Mouse (Mus musculus) forebrain, embryonic 16.5 days (tissue): Measurements from ENCODE around the gene 5430419D17Rik. TPM values are rescaled to one million over a fixed set of nuclear protein-coding genes. Genes with fewer than 3 reads are reported as not detected.

Experiments
- ATAC-seq: fragments of 200-750 bp; cut with Nextera tagmentation; 2 replicates; pipeline ENCODE4 v1.8.0; 2017; ENCODE audit warnings: mild to moderate bottlenecking, moderate library complexity
- H3K27ac ChIP-seq: fragments of 300-500 bp; sonication (generic); 2 replicates; pipeline ENCODE4 v1.5.1; 2014; ENCODE audit warnings: low read length, control low read depth
- H3K27me3 ChIP-seq: fragments of 300-500 bp; sonication (generic); replicated peaks from 2 replicates; pipeline ENCODE4 v1.6.1; 2014; ENCODE audit warnings: low read length; ENCODE audit not compliant: control insufficient read depth, insufficient read depth
- H3K36me3 ChIP-seq: fragments of 300-500 bp; sonication (generic); 2 replicates; pipeline ENCODE4 v1.6.1; 2014; ENCODE audit not compliant: control insufficient read depth, insufficient read depth
- H3K4me1 ChIP-seq: fragments of 300-500 bp; sonication (generic); replicated peaks from 2 replicates; pipeline ENCODE4 v1.6.1; 2014; ENCODE audit warnings: low read length; ENCODE audit not compliant: control insufficient read depth, insufficient read depth
- H3K4me2 ChIP-seq: fragments of 300-500 bp; sonication (generic); 2 replicates; pipeline ENCODE4 v1.6.1; 2014; ENCODE audit warnings: mild to moderate bottlenecking, low read length, control low read depth
- H3K4me3 ChIP-seq: fragments of 300-500 bp; sonication (generic); replicated peaks from 2 replicates; pipeline ENCODE4 v1.5.1; 2014; ENCODE audit warnings: mild to moderate bottlenecking, low read length, control low read depth
- H3K9ac ChIP-seq: fragments of 300-500 bp; sonication (generic); replicated peaks from 2 replicates; pipeline ENCODE4 v1.6.1; 2014; ENCODE audit warnings: low read depth, low read length, control low read depth
- H3K9me3 ChIP-seq: fragments of 300-500 bp; sonication (generic); 2 replicates; pipeline ENCODE4 v1.6.1; 2016; ENCODE audit warnings: low read length; ENCODE audit not compliant: control insufficient read depth
- WGBS: fragments of 180-500 bp; shearing (Covaris S2); extraction: QIAGEN DNeasy Blood & Tissue Kit; methylation state at CpG from one replicate; pipeline ENCODE4 v1.1.7; 2014; 5-methylcytosine and 5-hydroxymethylcytosine counted together
- polyA plus RNA-seq: library from polyadenylated mRNA; unstranded; fragments of >200 nt; fragmentation: Nextera tagmentation; extraction: Ambion mirVana; gene quantifications from 2 replicates; pipeline ENCODE4 v1.2.1, GENCODE M21; 2015

5430419D17Rik gene
- polyA plus RNA-seq, 1 experiment from 2014 or later = not detected

- H3K9ac ChIP-seq = no peak overlapping the region
- H3K27ac ChIP-seq = no peak overlapping the region
- no peak overlapping the region for H3K4me3 ChIP-seq
- no peaks in the 10 kb centered on the region for H3K27me3 ChIP-seq
- no peaks in the 10 kb centered on the region for H3K36me3 ChIP-seq
- H3K4me1 ChIP-seq = no peaks in the 10 kb centered on the region
- ATAC-seq = no peak
- no peak overlapping the region for H3K4me2 ChIP-seq
- no peaks in the 10 kb centered on the region for H3K9me3 ChIP-seq
- WGBS = 67% methylated on average over 8 of the region's 8 CpGs
These were observed 10.1 kb downstream of the 5430419D17Rik start for GRCm38 (mm10) chr7:131184339-131184738.

- ATAC-seq = no peak
- no peak overlapping the region for H3K4me2 ChIP-seq
- H3K27me3 ChIP-seq = no peaks in the 10 kb centered on the region
- no peak overlapping the region for H3K27ac ChIP-seq
- 74% methylated on average over 8 of the region's 8 CpGs for WGBS
- no peaks in the 10 kb centered on the region for H3K9me3 ChIP-seq
- H3K4me3 ChIP-seq = no peak overlapping the region
- H3K36me3 ChIP-seq = no peaks in the 10 kb centered on the region
- H3K4me1 ChIP-seq = no peaks in the 10 kb centered on the region
- H3K9ac ChIP-seq = no peak overlapping the region
These were observed 12.8 kb downstream of the 5430419D17Rik start for GRCm38 (mm10) chr7:131187047-131187446.

- H3K27ac ChIP-seq = no peak overlapping the region
- ATAC-seq = no peak
- 97% methylated on average over 14 of the region's 14 CpGs for WGBS
- no peaks in the 10 kb centered on the region for H3K9me3 ChIP-seq
- no peak overlapping the region for H3K4me2 ChIP-seq
- no peaks in the 10 kb centered on the region for H3K4me1 ChIP-seq
- no peaks in the 10 kb centered on the region for H3K27me3 ChIP-seq
- no peaks in the 10 kb centered on the region for H3K36me3 ChIP-seq
- no peak overlapping the region for H3K9ac ChIP-seq
- no peak overlapping the region for H3K4me3 ChIP-seq
These were observed 13.8 kb downstream of the 5430419D17Rik start for GRCm38 (mm10) chr7:131187996-131188395.

DNA sequence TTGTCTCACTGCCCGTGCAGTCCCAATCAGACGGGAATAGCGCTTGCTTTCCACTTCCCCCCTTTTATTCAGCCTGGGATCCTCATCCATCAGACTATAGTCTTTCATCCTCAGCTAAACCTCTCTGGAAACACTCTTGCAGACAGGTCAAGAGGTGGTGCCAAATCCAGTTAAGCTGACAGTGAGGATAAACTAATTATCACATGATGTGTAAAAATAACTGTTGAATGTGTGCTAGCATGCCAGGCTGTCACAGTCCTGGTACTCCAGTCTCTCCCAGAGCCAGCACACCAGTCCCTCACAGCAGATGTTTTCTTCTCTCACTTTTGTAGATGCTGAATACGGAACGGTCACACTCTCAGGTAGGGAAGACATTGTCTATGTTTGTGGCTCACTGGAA lies 48.9 kb downstream of the 5430419D17Rik start:
- H3K4me2 ChIP-seq = no peak overlapping the region
- WGBS = 70% methylated on average over 5 of the region's 5 CpGs

DNA sequence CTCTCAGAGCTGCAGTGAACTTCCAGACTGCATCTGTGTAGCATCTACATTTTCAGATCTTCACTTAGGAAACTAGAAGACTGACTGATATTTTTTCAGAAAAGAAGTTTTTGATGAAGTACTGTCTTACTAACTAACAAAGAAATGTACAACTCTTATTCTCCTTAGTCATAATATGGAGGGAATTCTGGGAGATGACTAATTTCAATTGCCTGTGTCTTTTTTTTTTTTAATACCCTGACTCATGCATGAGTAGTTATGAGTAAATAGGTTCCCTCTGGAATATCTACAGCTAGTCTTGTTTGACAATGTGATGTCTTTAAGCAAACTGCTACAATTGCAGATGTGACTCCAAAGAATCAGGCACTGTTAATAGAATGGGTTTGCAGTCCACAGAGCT lies 61.9 kb downstream of the 5430419D17Rik start:
- ATAC-seq = no peak
- no peak overlapping the region for H3K27ac ChIP-seq
- no peaks in the 10 kb centered on the region for H3K27me3 ChIP-seq
- H3K4me2 ChIP-seq = no peak overlapping the region
- H3K9me3 ChIP-seq = no peaks in the 10 kb centered on the region
- no peak overlapping the region for H3K4me3 ChIP-seq
- no peak overlapping the region for H3K9ac ChIP-seq
- H3K4me1 ChIP-seq = no peaks in the 10 kb centered on the region
- no peaks in the 10 kb centered on the region for H3K36me3 ChIP-seq

More for the DNA sequence above, 48.9 kb downstream of the 5430419D17Rik start:
- Histone ChIP-seq H3K27ac (no peak overlapping the region), H3K9ac (no peak overlapping the region), H3K36me3 (no peaks in the 10 kb centered on the region), H3K27me3 (no peaks in the 10 kb centered on the region), H3K4me1 (no peaks in the 10 kb centered on the region), H3K9me3 (no peaks in the 10 kb centered on the region), H3K4me3 (no peak overlapping the region)
- no peak for ATAC-seq

GRCm38 (mm10) chr7:131244993-131245392 lies 70.8 kb downstream of the 5430419D17Rik start:
- H3K27ac ChIP-seq = no peak overlapping the region
- H3K4me3 ChIP-seq = no peak overlapping the region
- no peak overlapping the region for H3K4me2 ChIP-seq
- no peaks in the 10 kb centered on the region for H3K36me3 ChIP-seq
- H3K27me3 ChIP-seq = no peaks in the 10 kb centered on the region
- no peaks in the 10 kb centered on the region for H3K9me3 ChIP-seq
- 28% methylated on average over 1 of the region's 1 CpGs for WGBS
- ATAC-seq = no peak
- H3K4me1 ChIP-seq = no peaks in the 10 kb centered on the region
- no peak overlapping the region for H3K9ac ChIP-seq

GRCm38 (mm10) chr7:131256841-131257240 lies 82.6 kb downstream of the 5430419D17Rik start:
- no peak overlapping the region for H3K9ac ChIP-seq
- no peak overlapping the region for H3K27ac ChIP-seq
- no peaks in the 10 kb centered on the region for H3K27me3 ChIP-seq
- no peaks in the 10 kb centered on the region for H3K36me3 ChIP-seq
- H3K4me1 ChIP-seq = 0 out of 2 replicates have a peak, but pooled peaks cover 2% of the 10 kb centered on the region
- 91% methylated on average over 5 of the region's 5 CpGs for whole genome bisulfite sequencing
- no peak overlapping the region for H3K4me3 ChIP-seq
- H3K4me2 ChIP-seq = no peak overlapping the region
- ATAC-seq = no peak
- H3K9me3 ChIP-seq = no peaks in the 10 kb centered on the region

- WGBS = 61% methylated on average over 1 of the region's 1 CpGs
- no peak overlapping the region for H3K9ac ChIP-seq
- no peaks in the 10 kb centered on the region for H3K36me3 ChIP-seq
- no peak for ATAC-seq
- H3K4me2 ChIP-seq = no peak overlapping the region
- no peak overlapping the region for H3K4me3 ChIP-seq
- H3K9me3 ChIP-seq = no peaks in the 10 kb centered on the region
- H3K4me1 ChIP-seq = 0 out of 2 replicates have a peak, but pooled peaks cover 2% of the 10 kb centered on the region
- no peaks in the 10 kb centered on the region for H3K27me3 ChIP-seq
- no peak overlapping the region for H3K27ac ChIP-seq
These were observed 83.1 kb downstream of the 5430419D17Rik start for GRCm38 (mm10) chr7:131257309-131257708.

DNA sequence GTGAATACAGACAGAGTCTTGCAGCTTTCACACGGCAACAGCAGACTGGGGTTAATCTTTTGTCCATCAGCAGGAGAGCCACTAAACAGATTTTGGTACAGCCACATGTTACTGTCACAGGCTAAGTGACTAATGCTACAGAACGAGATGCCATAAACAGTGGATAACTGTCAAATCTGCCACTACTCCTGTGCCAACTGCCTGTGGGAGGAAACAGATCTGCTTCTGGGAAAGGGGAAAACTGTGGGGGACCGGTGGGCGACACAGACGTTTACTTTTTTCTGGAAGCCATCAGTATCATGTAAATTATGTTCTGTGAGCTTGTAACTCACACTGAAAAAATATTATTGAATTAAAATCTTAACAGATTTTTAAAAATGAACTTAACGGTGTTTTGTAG lies 86.7 kb downstream of the 5430419D17Rik start:
- H3K36me3 ChIP-seq = no peaks in the 10 kb centered on the region
- 0 out of 2 replicates have a peak, but pooled peaks cover 2% of the 10 kb centered on the region for H3K4me1 ChIP-seq
- H3K27me3 ChIP-seq = no peaks in the 10 kb centered on the region
- no peak for ATAC-seq
- no peak overlapping the region for H3K4me3 ChIP-seq
- 48% methylated on average over 6 of the region's 6 CpGs for WGBS
- H3K27ac ChIP-seq = no peak overlapping the region
- no peak overlapping the region for H3K9ac ChIP-seq
- no peaks in the 10 kb centered on the region for H3K9me3 ChIP-seq
- H3K4me2 ChIP-seq = no peak overlapping the region

DNA sequence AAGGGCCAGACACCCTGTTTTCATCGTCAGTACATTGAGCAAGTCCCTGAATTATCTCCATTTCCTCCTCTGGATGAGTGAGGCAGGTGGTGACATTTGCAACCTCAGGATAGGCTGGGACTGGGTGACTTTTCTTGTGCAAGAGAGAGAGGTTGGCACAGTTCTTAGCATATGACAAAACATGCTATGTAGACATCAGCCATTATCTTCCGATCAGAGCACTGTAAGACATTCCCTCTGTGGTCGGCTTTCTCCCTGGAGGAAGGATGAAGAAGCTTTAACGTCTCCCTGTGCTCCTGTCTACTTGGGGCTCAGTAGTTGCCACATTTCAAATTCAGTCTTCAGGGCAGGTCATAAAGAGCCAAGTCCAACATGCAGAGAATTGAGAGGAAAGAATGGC lies 90.0 kb downstream of the 5430419D17Rik start:
- no peaks in the 10 kb centered on the region for H3K36me3 ChIP-seq
- H3K27me3 ChIP-seq = no peaks in the 10 kb centered on the region
- H3K9me3 ChIP-seq = no peaks in the 10 kb centered on the region
- WGBS = 86% methylated on average over 4 of the region's 4 CpGs
- no peak for ATAC-seq
- H3K4me2 ChIP-seq = no peak overlapping the region
- H3K4me1 ChIP-seq = 0 out of 2 replicates have a peak, but pooled peaks cover 2% of the 10 kb centered on the region
- H3K4me3 ChIP-seq = no peak overlapping the region
- no peak overlapping the region for H3K9ac ChIP-seq
- no peak overlapping the region for H3K27ac ChIP-seq
